Mouse (Mus musculus): ENCODE results near the gene Chfr. TPM values are rescaled to one million over a fixed set of nuclear protein-coding genes. Genes with fewer than 3 reads are reported as not detected.

The Chfr gene
- 88.0 and 91.7 TPM in 2 replicates for polyA plus RNA-seq (2015; fragmentation: Nextera tagmentation; extraction: Ambion mirVana)

DNA sequence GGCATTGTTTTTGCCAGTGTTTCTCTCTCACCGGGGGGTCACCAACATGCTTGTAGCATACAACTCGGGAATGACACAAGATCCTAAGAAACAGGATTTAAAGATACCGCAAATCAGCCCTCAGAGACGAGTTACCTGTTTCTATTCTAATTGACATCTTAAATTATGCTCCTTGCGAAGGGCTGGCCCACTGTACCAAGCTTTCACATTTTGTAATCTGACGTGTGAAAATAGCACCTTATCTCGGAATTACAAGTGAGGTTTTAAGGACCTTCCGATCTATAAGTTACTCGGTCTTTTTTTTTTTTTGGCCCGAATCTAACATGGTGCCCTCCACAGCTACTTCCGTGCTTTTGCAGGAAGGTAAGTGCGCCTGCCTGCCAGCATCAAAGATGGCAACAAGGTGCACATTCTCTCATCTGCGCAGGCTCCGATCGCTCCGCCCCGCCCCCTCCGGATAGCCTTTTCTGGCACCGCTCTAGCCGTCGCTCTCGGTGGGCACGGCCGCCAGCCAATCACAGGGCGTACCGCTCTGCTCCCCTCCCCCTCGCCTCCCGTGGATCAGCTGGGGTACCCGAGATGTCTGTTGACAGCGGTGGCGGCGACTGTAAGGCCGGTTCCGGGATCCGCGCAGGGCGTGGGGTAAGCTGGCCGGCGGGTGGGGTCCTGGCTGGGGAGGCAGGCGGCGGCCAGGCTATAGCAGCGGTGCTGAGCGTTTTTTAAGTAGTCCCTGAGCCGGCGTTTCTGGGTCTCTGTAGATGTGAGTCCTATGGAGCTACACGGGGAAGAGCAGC is at the start of gene Chfr:
Gene Chfr (plus strand): TSS at position 550 of the 794 bp plus-strand sequence.
- peak within 1 kb of the TSS; percentile 79 for H3K4me2 ChIP-seq

DNA sequence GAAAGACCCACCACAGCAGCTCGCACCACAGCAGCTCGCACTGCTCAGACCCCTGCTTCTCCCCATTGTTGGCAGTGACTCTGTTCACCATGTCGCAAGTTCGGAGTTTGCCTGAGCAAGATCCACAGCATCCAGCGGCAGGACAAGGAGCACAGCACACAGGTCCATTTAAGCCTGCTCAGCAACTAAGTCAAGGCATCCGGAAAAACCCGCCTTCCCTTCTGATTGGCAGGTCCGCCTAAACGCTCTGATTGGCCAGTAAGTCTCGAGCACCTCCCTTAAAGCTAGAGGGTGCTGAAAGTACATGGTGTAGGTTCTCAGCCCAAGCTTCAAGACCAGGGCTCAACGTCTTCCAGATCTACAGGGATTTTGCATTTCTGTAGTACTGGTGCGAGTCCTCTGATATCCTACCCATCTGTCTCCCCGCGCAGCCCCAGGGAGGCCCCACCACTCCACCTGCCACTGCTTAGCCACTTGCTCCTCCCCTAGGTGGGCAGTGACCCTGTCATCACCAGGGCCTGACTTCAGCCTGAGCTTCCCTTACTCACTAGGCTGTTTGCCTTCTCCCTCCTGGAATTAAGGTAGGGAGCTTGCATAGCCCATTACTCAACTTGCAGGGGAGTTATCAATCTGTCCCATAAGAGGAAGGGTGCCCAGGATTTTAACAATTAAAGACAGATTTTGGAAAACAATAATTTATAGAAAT is 49.3 kb upstream of the Chfr start:
- Histone ChIP-seq H3K4me2 (no peak overlapping the region), H3K9me3 (peaks cover 4% of the 10 kb centered on the region; the same call in 1 of the 2 replicates), H3K4me1 (no peaks in the 10 kb centered on the region), H3K36me3 (replicated peaks) (no peaks in the 10 kb centered on the region), H3K27me3 (replicated peaks) (no peaks in the 10 kb centered on the region), H3K9ac (no peak overlapping the region), H3K4me3 (no peak overlapping the region), H3K27ac (no peak overlapping the region)
- WGBS: 37% methylated on average over 14 of the region's 14 CpGs
- no peak for ATAC-seq (replicated peaks)

More for the DNA sequence above, at the start of gene Chfr:
- peak within 1 kb of the TSS; percentile 83 for H3K27ac ChIP-seq
- no peaks in the 10 kb centered on the region for H3K27me3 ChIP-seq (replicated peaks)
- WGBS: 3% methylated on average over 45 of the region's 46 CpGs
- no peaks in the 10 kb centered on the region for H3K9me3 ChIP-seq
- peaks cover 14% of the 10 kb centered on the region for H3K4me1 ChIP-seq
- peak within 1 kb of the TSS; percentile 91 for H3K4me3 ChIP-seq
- peak; percentile 99 for ATAC-seq (replicated peaks)
- H3K9ac ChIP-seq: peak within 1 kb of the TSS; percentile 88
- peaks cover 10% of the 10 kb centered on the region for H3K36me3 ChIP-seq (replicated peaks)

DNA sequence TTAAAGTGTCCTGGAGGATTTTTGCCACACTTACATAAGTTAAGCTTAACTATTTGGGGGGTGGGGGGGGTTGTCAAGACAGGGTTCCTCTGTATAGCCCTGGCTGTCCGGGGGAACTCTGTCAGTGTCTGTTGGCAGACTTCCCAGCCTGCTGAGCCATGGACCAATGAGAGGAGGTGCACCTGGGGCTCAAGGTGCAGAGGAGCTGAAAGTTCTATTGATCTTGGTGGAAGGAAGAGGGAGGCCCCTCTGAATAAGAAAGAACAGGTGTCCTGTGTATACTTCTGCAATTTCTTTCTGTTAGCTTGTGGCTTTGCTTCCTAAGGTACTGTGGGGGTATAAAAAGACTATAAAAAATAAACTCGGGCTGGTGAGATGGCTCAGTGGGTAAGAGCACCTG is 44.1 kb upstream of the Chfr start:
- H3K9ac ChIP-seq: no peak overlapping the region
- WGBS: 81% methylated on average over 2 of the region's 2 CpGs
- H3K4me3 ChIP-seq: no peak overlapping the region
- no peaks in the 10 kb centered on the region for H3K9me3 ChIP-seq
- no peak for ATAC-seq (replicated peaks)
- peaks cover 8% of the 10 kb centered on the region; the same call in 1 of the 2 replicates for H3K4me1 ChIP-seq
- no peak overlapping the region for H3K27ac ChIP-seq
- H3K36me3 ChIP-seq (replicated peaks): no peaks in the 10 kb centered on the region
- no peak overlapping the region for H3K4me2 ChIP-seq
- no peaks in the 10 kb centered on the region for H3K27me3 ChIP-seq (replicated peaks)

DNA sequence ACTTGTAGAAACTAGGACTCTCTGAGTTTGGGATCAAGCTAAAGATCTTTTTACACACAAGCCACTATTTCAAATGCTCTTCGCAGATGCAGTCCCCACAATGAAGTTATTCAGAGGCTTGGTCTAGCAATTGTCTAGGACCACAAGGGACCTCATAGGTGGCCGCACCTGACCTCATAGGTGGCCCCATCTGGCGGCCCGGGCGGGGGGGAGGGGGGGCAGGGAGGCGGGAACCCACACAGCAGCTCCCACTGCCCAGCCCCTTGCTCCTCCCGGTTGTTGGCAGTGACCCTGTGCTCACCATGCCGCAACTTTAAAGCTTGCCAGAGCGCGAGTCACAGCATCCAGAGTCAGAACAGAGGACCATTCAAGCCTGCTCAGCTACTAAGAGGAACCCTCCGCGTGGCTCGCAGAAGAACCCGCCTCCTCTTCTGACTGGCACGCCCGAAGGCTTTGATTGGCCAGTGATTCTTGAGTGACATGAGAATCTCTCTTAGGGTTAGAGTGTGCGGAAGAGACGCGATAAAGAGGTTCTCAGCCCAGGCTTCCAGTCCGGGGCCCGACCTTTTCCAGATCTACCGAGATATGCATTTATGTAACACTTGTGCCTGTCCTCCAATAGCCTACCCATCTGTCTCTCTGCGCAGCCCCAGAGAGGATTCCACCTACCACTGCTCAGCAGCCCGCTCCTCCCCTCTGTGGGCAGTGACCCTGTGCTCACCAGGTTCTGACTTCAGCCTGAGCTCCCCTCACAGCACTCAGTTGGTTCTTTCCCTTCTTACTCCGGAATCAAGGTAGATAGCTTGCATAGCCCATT is 41.4 kb upstream of the Chfr start, which contains the start of gene Gm35315:
Gene Gm35315 (minus strand): TSS at position 391 of the 817 bp plus-strand sequence.
- under 1% methylated on average over 25 of the region's 25 CpGs for whole genome bisulfite sequencing
- Histone ChIP-seq H3K9me3 (no peaks in the 10 kb centered on the region), H3K9ac (peak within 1 kb of the TSS; percentile 57), H3K4me1 (peaks cover 8% of the 10 kb centered on the region; the same call in 1 of the 2 replicates), H3K27ac (peak within 1 kb of the TSS; percentile 65), H3K27me3 (replicated peaks) (no peaks in the 10 kb centered on the region), H3K36me3 (replicated peaks) (no peaks in the 10 kb centered on the region), H3K4me2 (peak within 1 kb of the TSS; percentile 80), H3K4me3 (peak within 1 kb of the TSS; percentile 57)
- peak; percentile 95 for ATAC-seq (replicated peaks)

DNA sequence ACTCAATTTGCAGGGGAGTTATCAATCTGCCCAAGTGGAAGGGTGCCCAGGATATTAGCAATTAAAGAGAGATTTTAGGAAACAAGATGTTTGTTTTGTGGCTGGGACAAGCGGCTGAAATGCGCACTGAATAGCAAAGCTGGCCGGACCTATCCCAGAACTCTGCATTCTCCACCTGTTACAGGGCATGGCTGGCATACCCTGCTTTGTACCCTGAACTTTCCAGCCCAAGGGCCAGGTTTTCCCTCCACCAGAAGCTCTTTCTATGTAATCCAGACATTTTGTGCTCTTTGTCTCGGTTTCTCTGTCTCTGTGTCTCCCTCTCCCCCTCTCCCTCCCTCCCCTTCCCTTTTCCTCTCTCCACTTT is 40.8 kb upstream of the Chfr start:
- Histone ChIP-seq H3K4me3 (peak overlapping the region; percentile 57), H3K4me2 (peak overlapping the region; percentile 80), H3K4me1 (peaks cover 8% of the 10 kb centered on the region; the same call in 1 of the 2 replicates), H3K36me3 (replicated peaks) (no peaks in the 10 kb centered on the region), H3K27me3 (replicated peaks) (no peaks in the 10 kb centered on the region), H3K27ac (peak overlapping the region; percentile 65), H3K9ac (peak overlapping the region; percentile 57), H3K9me3 (no peaks in the 10 kb centered on the region)
- peak; percentile 29 for ATAC-seq (replicated peaks)
- 8% methylated on average over 4 of the region's 4 CpGs for WGBS

DNA sequence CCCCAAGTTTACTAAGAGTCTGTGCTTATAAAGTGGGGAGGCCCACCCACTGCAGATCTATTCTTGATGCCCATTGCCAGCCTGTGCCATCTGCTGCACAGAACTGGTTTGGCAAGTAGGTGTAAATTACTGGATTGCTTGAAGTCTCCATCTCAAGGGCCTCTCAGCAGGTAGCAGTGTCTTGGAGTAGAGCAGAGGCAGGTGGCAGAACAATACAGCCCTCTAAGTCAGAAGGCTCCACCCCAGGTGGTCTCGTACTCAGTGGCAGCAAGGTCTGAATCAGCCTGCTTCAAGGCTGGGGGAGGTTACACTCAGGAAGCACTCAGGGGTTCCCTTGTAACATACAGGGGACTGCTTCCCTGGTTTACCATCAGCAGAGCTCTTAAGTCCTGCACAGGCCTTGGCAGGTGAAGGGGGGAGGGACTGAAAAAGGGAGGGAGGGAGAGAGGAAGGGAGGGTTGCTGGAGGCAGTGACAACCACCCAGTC is 36.6 kb upstream of the Chfr start:
- no peak overlapping the region for H3K27ac ChIP-seq
- H3K9me3 ChIP-seq: no peaks in the 10 kb centered on the region
- WGBS: 26% methylated on average over 1 of the region's 1 CpGs
- H3K4me2 ChIP-seq: no peak overlapping the region
- no peak overlapping the region for H3K4me3 ChIP-seq
- no peak for ATAC-seq (replicated peaks)
- H3K4me1 ChIP-seq: peaks cover 27% of the 10 kb centered on the region
- no peaks in the 10 kb centered on the region for H3K27me3 ChIP-seq (replicated peaks)
- H3K9ac ChIP-seq: no peak overlapping the region
- H3K36me3 ChIP-seq (replicated peaks): peaks cover 12% of the 10 kb centered on the region

DNA sequence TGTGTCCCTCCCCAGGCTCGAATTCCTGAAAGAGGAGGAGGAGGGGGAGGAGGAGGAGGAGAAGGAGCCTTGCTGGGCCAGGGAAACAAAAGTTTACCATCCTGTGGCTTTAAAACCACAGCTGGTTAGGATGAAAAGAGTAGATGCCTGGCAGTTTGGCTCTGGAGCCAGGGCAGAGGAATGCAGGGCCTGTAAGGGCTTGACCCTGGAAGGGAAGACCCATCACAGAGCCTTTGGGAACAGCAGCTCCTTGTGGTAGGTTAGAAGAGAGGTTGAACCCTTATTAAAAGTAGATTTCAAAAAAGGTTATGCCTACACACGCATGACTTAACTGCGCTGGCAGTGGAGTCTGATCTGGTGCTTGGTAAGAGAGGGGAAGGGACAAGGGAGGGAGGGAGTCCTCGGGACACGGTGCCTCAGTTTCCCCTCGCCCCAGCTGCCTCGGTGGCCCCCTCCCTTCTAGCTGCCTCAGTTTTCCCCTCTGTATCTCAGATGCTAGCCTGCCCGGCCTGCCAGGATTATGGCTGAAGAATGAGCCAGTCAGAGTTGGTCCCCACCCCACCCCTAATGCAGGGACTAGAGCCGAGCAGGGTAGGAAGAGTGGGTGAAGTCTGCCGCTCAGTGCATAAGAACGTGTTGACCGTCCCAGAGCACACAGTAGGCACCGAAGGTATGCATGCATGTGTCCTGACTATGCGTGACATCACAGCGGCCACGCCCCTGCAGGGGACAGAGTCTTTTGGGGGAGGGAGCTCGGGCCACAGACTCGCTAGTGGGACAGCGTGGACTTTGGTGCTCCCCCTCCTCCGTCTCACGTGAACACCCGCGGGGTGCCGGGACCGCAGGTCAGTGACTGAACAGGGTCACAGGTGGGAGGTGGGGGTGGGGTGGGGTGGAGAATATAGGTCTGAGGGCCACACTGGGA is 35.7 kb upstream of the Chfr start, which contains the start of gene Plcxd1:
Gene Plcxd1 (plus strand): TSS at position 314 of the 925 bp plus-strand sequence.
- Histone ChIP-seq H3K9me3 (no peaks in the 10 kb centered on the region), H3K9ac (no peak within 1 kb of the TSS), H3K4me2 (peak within 1 kb of the TSS; percentile 87), H3K4me1 (peaks cover 21% of the 10 kb centered on the region), H3K27me3 (replicated peaks) (no peaks in the 10 kb centered on the region), H3K27ac (no peak within 1 kb of the TSS), H3K36me3 (replicated peaks) (peaks cover 21% of the 10 kb centered on the region), H3K4me3 (peak within 1 kb of the TSS; percentile 44)
- peak; percentile 5; the same call in 1 of the 2 replicates for ATAC-seq (replicated peaks)
- 7% methylated on average over 25 of the region's 25 CpGs for WGBS

DNA sequence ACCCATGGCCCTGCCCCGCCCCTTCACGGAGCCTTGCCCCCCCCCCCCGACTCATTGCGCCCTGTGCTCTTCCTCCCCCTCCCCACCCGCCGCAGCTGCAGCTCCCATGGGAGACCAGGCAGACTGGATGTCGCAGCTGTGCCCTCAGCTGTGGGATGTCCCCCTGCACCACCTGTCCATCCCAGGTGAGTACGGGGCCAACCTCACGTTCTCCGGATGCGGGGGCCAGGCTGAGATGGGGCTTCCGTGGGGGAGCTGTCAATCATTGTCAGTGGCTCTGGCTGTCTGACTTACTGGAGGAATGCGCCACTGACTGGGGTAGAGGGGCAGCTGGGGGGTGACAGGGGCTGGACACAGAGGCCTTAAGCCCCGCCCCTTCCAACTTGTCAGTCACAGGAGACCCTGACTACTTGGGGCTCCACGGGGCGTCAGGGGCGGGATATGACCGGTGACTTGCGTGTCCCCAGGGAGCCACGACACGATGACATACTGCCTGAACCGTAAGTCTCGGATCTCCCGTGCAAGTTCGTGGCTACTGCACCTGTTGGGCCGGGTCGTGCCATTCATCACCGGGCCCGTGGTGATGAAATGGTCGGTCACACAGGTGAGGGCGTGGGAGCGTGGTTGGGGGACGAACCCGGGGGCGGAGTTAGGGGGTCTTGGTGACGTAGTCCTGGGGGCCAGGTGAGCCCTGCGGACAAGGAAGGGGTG is 34.6 kb upstream of the Chfr start:
- under 1% methylated on average over 37 of the region's 37 CpGs for WGBS
- Histone ChIP-seq H3K27ac (no peak overlapping the region), H3K4me3 (peak overlapping the region; percentile 44), H3K36me3 (replicated peaks) (peaks cover 28% of the 10 kb centered on the region), H3K9ac (peak overlapping the region; percentile 43), H3K4me1 (peaks cover 25% of the 10 kb centered on the region), H3K4me2 (peak overlapping the region; percentile 87), H3K9me3 (no peaks in the 10 kb centered on the region), H3K27me3 (replicated peaks) (no peaks in the 10 kb centered on the region)
- peak; percentile 34 for ATAC-seq (replicated peaks)

DNA sequence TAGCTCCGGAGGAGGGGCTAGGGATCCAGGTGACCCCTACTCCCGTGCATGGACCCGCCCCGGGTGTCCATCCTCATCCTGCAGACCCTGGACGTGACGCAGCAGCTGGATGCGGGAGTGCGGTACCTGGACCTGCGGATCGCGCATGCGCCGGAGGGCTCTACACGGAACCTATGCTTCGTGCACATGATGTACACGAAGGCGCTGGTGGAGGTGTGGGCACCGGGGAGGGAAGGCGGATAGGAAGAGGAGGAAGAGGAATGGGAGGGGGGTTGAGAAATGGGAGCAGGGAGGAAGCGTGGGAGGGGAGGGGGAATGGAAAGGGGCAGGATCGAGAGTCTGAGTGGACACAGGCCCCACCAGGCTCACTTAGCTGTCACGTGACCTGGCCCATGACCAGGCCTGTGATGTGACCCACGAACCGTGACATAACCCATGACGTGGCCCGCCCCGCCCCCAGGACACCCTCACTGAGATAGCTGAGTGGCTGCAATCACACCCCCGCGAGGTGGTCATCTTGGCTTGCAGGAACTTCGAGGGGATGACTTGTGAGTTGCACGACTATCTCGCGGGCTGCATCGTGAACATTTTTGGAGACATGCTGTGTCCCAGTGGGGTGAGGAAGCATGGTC is 33.8 kb upstream of the Chfr start:
- Histone ChIP-seq H3K27me3 (replicated peaks) (no peaks in the 10 kb centered on the region), H3K9ac (peak overlapping the region; percentile 43; the same call in 1 of the 2 replicates), H3K36me3 (replicated peaks) (peaks cover 28% of the 10 kb centered on the region), H3K4me1 (peaks cover 33% of the 10 kb centered on the region), H3K9me3 (no peaks in the 10 kb centered on the region), H3K27ac (no peak overlapping the region), H3K4me2 (peak overlapping the region; percentile 87), H3K4me3 (peak overlapping the region; percentile 44)
- WGBS: 19% methylated on average over 34 of the region's 34 CpGs
- peak; percentile 79 for ATAC-seq (replicated peaks)

DNA sequence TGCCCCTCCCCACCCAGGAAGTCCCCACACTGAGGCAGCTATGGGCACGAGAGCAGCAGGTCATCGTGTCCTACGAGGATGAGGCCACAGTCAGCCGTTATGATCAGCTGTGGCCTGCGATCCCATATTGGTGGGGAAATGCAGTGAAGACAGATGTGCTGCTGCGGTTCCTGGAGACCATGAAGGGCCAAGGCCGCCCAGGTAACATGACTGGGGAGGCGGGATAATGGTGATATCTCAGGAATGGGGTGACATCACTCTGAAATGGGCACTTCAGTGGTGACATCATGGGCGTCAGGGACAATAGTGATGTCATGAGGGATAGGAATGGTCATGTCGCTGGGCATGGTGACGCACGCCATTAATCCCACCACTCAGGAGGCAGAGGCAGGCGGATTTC is 33.2 kb upstream of the Chfr start:
- peaks cover 28% of the 10 kb centered on the region for H3K36me3 ChIP-seq (replicated peaks)
- no peak overlapping the region for H3K4me3 ChIP-seq
- ATAC-seq (replicated peaks): no peak
- no peak overlapping the region for H3K27ac ChIP-seq
- H3K4me1 ChIP-seq: peaks cover 36% of the 10 kb centered on the region
- no peaks in the 10 kb centered on the region for H3K9me3 ChIP-seq
- 95% methylated on average over 13 of the region's 13 CpGs for WGBS
- no peaks in the 10 kb centered on the region for H3K27me3 ChIP-seq (replicated peaks)
- H3K9ac ChIP-seq: no peak overlapping the region
- no peak overlapping the region for H3K4me2 ChIP-seq
